Mouse (Mus musculus) heart, embryonic 16.5 days (tissue): ENCODE measurements around the gene Prdm16. TPM values are rescaled to one million over a fixed set of nuclear protein-coding genes. Genes with fewer than 3 reads are reported as not detected.

Experiments
- ATAC-seq: fragments of 200-750 bp; cut with Nextera tagmentation; replicated peaks from 2 replicates; pipeline ENCODE4 v1.8.0; 2017; ENCODE audit warnings: moderate number of reproducible peaks; ENCODE audit not compliant: insufficient read depth, low FRiP score; ENCODE audit errors: extremely low read depth
- H3K27ac ChIP-seq: fragments of 300-500 bp; sonication (generic); 2 replicates; pipeline ENCODE4 v1.5.1; 2014; ENCODE audit warnings: mild to moderate bottlenecking, low read length, control low read depth, moderate library complexity
- H3K27me3 ChIP-seq: fragments of 300-500 bp; sonication (generic); 2 replicates; pipeline ENCODE4 v1.6.1; 2014; ENCODE audit warnings: low read length, mixed read lengths; ENCODE audit not compliant: control insufficient read depth, insufficient read depth
- H3K36me3 ChIP-seq: fragments of 300-500 bp; sonication (generic); 2 replicates; pipeline ENCODE4 v1.6.1; 2014; ENCODE audit not compliant: control insufficient read depth, insufficient read depth
- H3K4me1 ChIP-seq: fragments of 300-500 bp; sonication (generic); 2 replicates; pipeline ENCODE4 v1.6.1; 2014; ENCODE audit warnings: low read length, mixed read lengths; ENCODE audit not compliant: control insufficient read depth, insufficient read depth
- H3K4me2 ChIP-seq: fragments of 300-500 bp; sonication (generic); 2 replicates; pipeline ENCODE4 v1.6.1; 2014; ENCODE audit warnings: low read depth, mild to moderate bottlenecking, control low read depth, low read length
- H3K4me3 ChIP-seq: fragments of 300-500 bp; sonication (generic); 2 replicates; pipeline ENCODE4 v1.5.1; 2014; ENCODE audit warnings: mild to moderate bottlenecking, control low read depth, low read length
- H3K9ac ChIP-seq: fragments of 300-500 bp; sonication (generic); 2 replicates; pipeline ENCODE4 v1.6.1; 2014; ENCODE audit warnings: low read length, control low read depth
- H3K9me3 ChIP-seq: fragments of 300-500 bp; sonication (generic); replicated peaks from 2 replicates; pipeline ENCODE4 v1.6.1; 2016; ENCODE audit warnings: low read length; ENCODE audit not compliant: control insufficient read depth
- WGBS: fragments of 180-500 bp; shearing (Covaris S2); extraction: QIAGEN DNeasy Blood & Tissue Kit; methylation state at CpG from one replicate; pipeline ENCODE4 v1.1.7; 2014; 5-methylcytosine and 5-hydroxymethylcytosine counted together
- polyA plus RNA-seq: library from polyadenylated mRNA; unstranded; fragments of >200 nt; fragmentation: Nextera tagmentation; extraction: Ambion mirVana; gene quantifications from 2 replicates; pipeline ENCODE4 v1.2.1, GENCODE M21; 2015

The Prdm16 gene
- polyA plus RNA-seq, 1 experiment from 2014 or later = 18.2 TPM

DNA sequence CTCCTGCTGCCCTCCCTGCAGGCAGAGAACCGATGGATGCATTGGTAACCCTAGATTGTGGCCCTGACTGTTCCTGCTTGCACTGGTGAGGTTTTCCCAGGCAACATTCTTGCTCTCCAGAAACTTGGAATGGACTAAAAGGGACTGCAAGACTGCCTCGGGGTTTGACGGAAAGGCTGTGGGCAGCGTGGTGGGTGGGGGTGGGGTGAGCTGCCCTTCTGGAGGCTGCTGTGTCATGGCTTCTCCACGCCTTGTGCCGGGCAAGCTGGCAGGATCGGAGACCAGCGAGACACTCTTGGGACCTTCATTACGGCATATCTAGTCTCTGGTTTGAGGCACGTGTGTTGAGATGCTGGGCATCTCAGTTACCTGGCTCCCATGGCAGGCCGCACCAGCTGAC lies 237.0 kb downstream of the Prdm16 start:
- Histone ChIP-seq H3K36me3 (no peaks in the 10 kb centered on the region), H3K9ac (no peak overlapping the region), H3K27ac (no peak overlapping the region), H3K27me3 (no peaks in the 10 kb centered on the region; the same call in 1 of the 2 replicates), H3K4me3 (no peak overlapping the region), H3K9me3 (no peaks in the 10 kb centered on the region), H3K4me1 (peaks cover 29% of the 10 kb centered on the region), H3K4me2 (no peak overlapping the region)
- WGBS = 72% methylated on average over 11 of the region's 11 CpGs
- no peak for ATAC-seq

DNA sequence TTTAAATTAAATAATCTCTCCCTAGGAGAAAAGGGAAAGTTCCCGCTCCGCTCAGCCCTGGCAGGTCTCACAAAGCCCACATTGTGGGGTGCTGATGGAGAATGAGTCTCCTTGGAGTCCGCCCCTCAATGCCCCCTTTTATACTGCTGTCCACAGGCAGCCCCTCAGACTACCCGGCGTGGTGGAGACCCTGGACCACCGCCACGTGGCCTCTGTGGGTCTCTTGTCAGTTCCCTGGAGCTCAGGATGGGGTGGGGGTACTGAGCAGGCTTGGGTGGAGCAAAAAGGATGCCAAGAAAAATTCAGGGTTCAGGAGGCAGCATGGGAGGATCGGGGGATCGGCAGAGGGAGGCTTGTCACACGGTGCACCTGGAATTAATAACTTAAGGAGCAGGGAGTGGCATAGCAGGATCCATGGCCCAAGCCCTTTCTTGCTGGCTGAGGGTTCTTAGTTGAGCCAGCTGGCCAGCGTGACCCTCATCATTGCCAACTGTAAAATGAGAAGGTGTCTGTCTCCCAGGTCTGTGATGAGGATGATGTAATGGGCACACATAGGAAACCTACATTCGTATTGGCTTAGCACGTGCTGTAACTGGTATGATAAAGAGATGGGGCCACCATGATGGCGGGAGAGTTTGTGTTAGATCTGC lies 239.9 kb downstream of the Prdm16 start:
- no peaks in the 10 kb centered on the region for H3K36me3 ChIP-seq
- no peak overlapping the region for H3K27ac ChIP-seq
- no peak overlapping the region for H3K9ac ChIP-seq
- no peak for ATAC-seq
- 83% methylated on average over 14 of the region's 14 CpGs for WGBS
- no peak overlapping the region for H3K4me3 ChIP-seq
- H3K27me3 ChIP-seq = no peaks in the 10 kb centered on the region
- no peaks in the 10 kb centered on the region for H3K9me3 ChIP-seq
- H3K4me2 ChIP-seq = no peak overlapping the region
- H3K4me1 ChIP-seq = peaks cover 37% of the 10 kb centered on the region

GRCm38 (mm10) chr4:154394123-154394722 lies 242.4 kb downstream of the Prdm16 start:
- Histone ChIP-seq H3K9me3 (no peaks in the 10 kb centered on the region), H3K36me3 (no peaks in the 10 kb centered on the region), H3K9ac (peak overlapping the region; percentile 11), H3K27ac (peak overlapping the region; percentile 92), H3K4me1 (peaks cover 38% of the 10 kb centered on the region), H3K4me3 (no peak overlapping the region), H3K27me3 (no peaks in the 10 kb centered on the region), H3K4me2 (no peak overlapping the region)
- WGBS = 49% methylated on average over 7 of the region's 7 CpGs
- ATAC-seq = no peak

GRCm38 (mm10) chr4:154393196-154394122 lies 243.2 kb downstream of the Prdm16 start:
- Histone ChIP-seq H3K9me3 (no peaks in the 10 kb centered on the region), H3K4me2 (peak overlapping the region; percentile 35; the same call in 1 of the 2 replicates), H3K36me3 (no peaks in the 10 kb centered on the region), H3K4me3 (no peak overlapping the region), H3K27ac (peak overlapping the region; percentile 92), H3K27me3 (no peaks in the 10 kb centered on the region), H3K4me1 (peaks cover 38% of the 10 kb centered on the region), H3K9ac (peak overlapping the region; percentile 39; the same call in 1 of the 2 replicates)
- WGBS = 5% methylated on average over 18 of the region's 18 CpGs
- peak; percentile 93 for ATAC-seq

- no peaks in the 10 kb centered on the region for H3K9me3 ChIP-seq
- H3K36me3 ChIP-seq = no peaks in the 10 kb centered on the region
- H3K27ac ChIP-seq = peak overlapping the region; percentile 92
- WGBS = 69% methylated on average over 1 of the region's 1 CpGs
- H3K9ac ChIP-seq = peak overlapping the region; percentile 39; the same call in 1 of the 2 replicates
- no peak overlapping the region for H3K4me3 ChIP-seq
- H3K4me2 ChIP-seq = no peak overlapping the region
- no peak for ATAC-seq
- peaks cover 38% of the 10 kb centered on the region for H3K4me1 ChIP-seq
- peaks cover 4% of the 10 kb centered on the region; the same call in 1 of the 2 replicates for H3K27me3 ChIP-seq
Observed at GRCm38 (mm10) chr4:154392641-154393040, 244.0 kb downstream of the Prdm16 start.

GRCm38 (mm10) chr4:154390333-154391080 lies 246.2 kb downstream of the Prdm16 start:
- H3K9ac ChIP-seq = peak overlapping the region; percentile 10; the same call in 1 of the 2 replicates
- no peaks in the 10 kb centered on the region for H3K9me3 ChIP-seq
- H3K27ac ChIP-seq = no peak overlapping the region
- ATAC-seq = no peak
- peaks cover 4% of the 10 kb centered on the region; the same call in 1 of the 2 replicates for H3K27me3 ChIP-seq
- H3K4me3 ChIP-seq = no peak overlapping the region
- WGBS = 36% methylated on average over 20 of the region's 20 CpGs
- peaks cover 48% of the 10 kb centered on the region for H3K4me1 ChIP-seq
- no peaks in the 10 kb centered on the region for H3K36me3 ChIP-seq
- no peak overlapping the region for H3K4me2 ChIP-seq

GRCm38 (mm10) chr4:154389641-154390040 lies 247.0 kb downstream of the Prdm16 start:
- H3K27ac ChIP-seq = no peak overlapping the region
- peaks cover 47% of the 10 kb centered on the region for H3K4me1 ChIP-seq
- WGBS = 88% methylated on average over 2 of the region's 2 CpGs

DNA sequence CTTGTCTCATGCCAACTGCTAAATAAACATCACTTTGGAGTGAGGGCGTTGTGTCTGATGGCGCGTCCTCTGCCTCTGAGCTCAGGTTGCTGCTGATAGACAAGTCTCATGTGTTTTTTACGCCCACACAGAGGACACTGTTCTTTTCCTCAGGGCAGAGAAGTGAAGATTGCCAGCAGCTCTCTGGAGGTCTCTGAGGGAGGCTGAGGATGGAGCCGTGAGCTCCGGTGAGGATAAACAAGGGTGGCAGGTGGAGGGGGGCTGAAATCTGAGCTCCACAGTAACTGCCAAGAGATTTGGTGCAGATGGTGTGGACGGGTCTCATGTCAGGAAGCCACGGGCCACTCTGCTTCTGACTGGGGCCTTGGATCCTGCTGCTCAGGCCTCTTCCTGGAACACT lies 249.9 kb downstream of the Prdm16 start:
- H3K4me3 ChIP-seq = no peak overlapping the region
- H3K27ac ChIP-seq = no peak overlapping the region
- H3K9ac ChIP-seq = 0 out of 2 replicates have a peak overlapping the region, but pooled peaks have one; percentile 32
- no peaks in the 10 kb centered on the region for H3K36me3 ChIP-seq
- no peaks in the 10 kb centered on the region for H3K9me3 ChIP-seq
- ATAC-seq = no peak
- WGBS = 36% methylated on average over 8 of the region's 8 CpGs
- peaks cover 4% of the 10 kb centered on the region; the same call in 1 of the 2 replicates for H3K27me3 ChIP-seq
- no peak overlapping the region for H3K4me2 ChIP-seq
- peaks cover 28% of the 10 kb centered on the region for H3K4me1 ChIP-seq

More at GRCm38 (mm10) chr4:154389641-154390040, 247.0 kb downstream of the Prdm16 start:
- Histone ChIP-seq H3K4me2 (no peak overlapping the region), H3K9ac (no peak overlapping the region), H3K36me3 (no peaks in the 10 kb centered on the region), H3K4me3 (no peak overlapping the region), H3K27me3 (peaks cover 4% of the 10 kb centered on the region; the same call in 1 of the 2 replicates), H3K9me3 (no peaks in the 10 kb centered on the region)
- no peak for ATAC-seq
